Mouse (Mus musculus) limb, embryonic 12.5 days (tissue): ENCODE data around the gene Rtl6. TPM values are rescaled to one million over a fixed set of nuclear protein-coding genes. Genes with fewer than 3 reads are reported as not detected.
A peak's percentile ranks its signal among the peaks of the same experiment; 100 is the strongest.

Experiments used
- ATAC-seq: fragments of 200-750 bp; cut with Nextera tagmentation; 2 replicates; pipeline ENCODE4 v1.8.0; 2017; ENCODE audit warnings: low read depth, moderate TSS enrichment; ENCODE audit not compliant: insufficient number of reproducible peaks, insufficient read depth, low FRiP score, low TSS enrichment
- H3K27ac ChIP-seq: fragments of 300-500 bp; sonication (generic); 2 replicates; pipeline ENCODE4 v1.5.1; 2016; ENCODE audit warnings: mild to moderate bottlenecking, moderate library complexity
- H3K27me3 ChIP-seq: fragments of 300-500 bp; sonication (generic); 2 replicates; pipeline ENCODE4 v1.6.1; 2016; ENCODE audit warnings: mild to moderate bottlenecking, moderate library complexity
- H3K36me3 ChIP-seq: fragments of 300-500 bp; sonication (generic); 2 replicates; pipeline ENCODE4 v1.6.1; 2016; ENCODE audit warnings: mild to moderate bottlenecking, moderate library complexity
- H3K4me1 ChIP-seq: fragments of 300-500 bp; sonication (generic); replicated peaks from 2 replicates; pipeline ENCODE4 v1.6.1; 2016
- H3K4me2 ChIP-seq: fragments of 300-500 bp; sonication (generic); 2 replicates; pipeline ENCODE4 v1.6.1; 2016; ENCODE audit warnings: mild to moderate bottlenecking, moderate library complexity
- H3K4me3 ChIP-seq: fragments of 300-500 bp; sonication (generic); replicated peaks from 2 replicates; pipeline ENCODE4 v1.5.1; 2016; ENCODE audit warnings: mild to moderate bottlenecking
- H3K9ac ChIP-seq: fragments of 300-500 bp; sonication (generic); replicated peaks from 2 replicates; pipeline ENCODE4 v1.6.1; 2016; ENCODE audit warnings: mild to moderate bottlenecking, moderate library complexity
- H3K9me3 ChIP-seq: fragments of 300-500 bp; sonication (generic); 2 replicates; pipeline ENCODE4 v1.6.1; 2016; ENCODE audit warnings: mild to moderate bottlenecking, moderate library complexity
- WGBS: fragments of 180-500 bp; shearing (Covaris S2); methylation state at CpG from one replicate; pipeline ENCODE4 v1.1.7; 2016; 5-methylcytosine and 5-hydroxymethylcytosine counted together
- polyA plus RNA-seq: library from polyadenylated mRNA; unstranded; fragments of >200 nt; fragmentation: Nextera tagmentation; extraction: Ambion mirVana; gene quantifications from 2 replicates; pipeline ENCODE4 v1.2.1, GENCODE M21; 2016

Rtl6 gene
- polyA plus RNA-seq, 1 experiment from 2014 or later = 30.1 TPM

DNA sequence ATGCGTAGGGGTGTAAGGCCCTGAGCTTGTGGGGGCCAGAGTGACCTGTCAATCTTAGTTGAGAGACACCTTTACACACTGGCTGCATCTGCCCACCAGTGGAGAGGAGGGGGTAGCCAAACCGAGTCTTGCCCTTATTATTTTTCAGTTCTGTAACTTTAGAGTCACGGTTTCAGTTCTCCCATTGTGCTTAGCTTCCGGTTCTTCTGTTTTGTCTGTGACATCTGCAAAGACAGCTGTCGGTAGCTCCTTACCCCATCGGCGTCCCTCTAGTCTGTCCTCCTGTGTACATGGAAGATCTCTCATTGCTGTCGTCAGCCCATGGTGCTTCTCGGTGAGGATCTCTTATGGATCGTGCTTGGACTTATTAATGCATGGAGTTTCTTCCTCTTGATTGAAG, 20.5 kb downstream of the Rtl6 start:
- Histone ChIP-seq H3K36me3 (no peaks in the 10 kb centered on the region), H3K9me3 (peaks cover 11% of the 10 kb centered on the region; the same call in 1 of the 2 replicates), H3K27me3 (no peaks in the 10 kb centered on the region), H3K4me1 (peaks cover 5% of the 10 kb centered on the region), H3K4me2 (no peak overlapping the region), H3K27ac (no peak overlapping the region), H3K4me3 (no peak overlapping the region), H3K9ac (no peak overlapping the region)
- WGBS = 91% methylated on average over 10 of the region's 10 CpGs
- no peak for ATAC-seq

GRCm38 (mm10) chr15:84536611-84537010, 21.0 kb downstream of the Rtl6 start:
- H3K4me2 ChIP-seq = no peak overlapping the region
- no peak overlapping the region for H3K9ac ChIP-seq
- H3K9me3 ChIP-seq = peaks cover 11% of the 10 kb centered on the region; the same call in 1 of the 2 replicates
- 90% methylated on average over 9 of the region's 9 CpGs for WGBS
- H3K27me3 ChIP-seq = no peaks in the 10 kb centered on the region
- no peak overlapping the region for H3K4me3 ChIP-seq
- H3K4me1 ChIP-seq = peaks cover 10% of the 10 kb centered on the region
- H3K27ac ChIP-seq = no peak overlapping the region
- no peak for ATAC-seq
- H3K36me3 ChIP-seq = no peaks in the 10 kb centered on the region

DNA sequence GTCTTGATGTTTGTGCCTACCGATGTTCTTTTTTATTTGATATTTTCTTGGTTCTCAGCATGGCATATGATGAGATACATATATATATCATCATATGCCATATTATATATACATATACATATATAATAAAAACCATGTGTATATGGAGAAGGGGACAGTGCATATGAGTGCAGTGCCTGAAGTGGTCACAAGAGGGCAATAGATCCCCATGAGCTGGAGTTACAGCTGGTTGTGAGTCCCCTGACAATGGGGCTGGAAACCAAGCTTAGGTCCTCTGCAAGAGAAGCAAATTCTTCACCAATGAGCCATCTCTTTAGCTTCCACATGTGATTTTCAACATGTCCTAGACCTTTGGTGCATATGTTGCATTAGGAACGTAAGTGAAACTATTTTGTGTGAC, 21.7 kb downstream of the Rtl6 start:
- H3K4me3 ChIP-seq = no peak overlapping the region
- peaks cover 15% of the 10 kb centered on the region for H3K4me1 ChIP-seq
- WGBS = 94% methylated on average over 2 of the region's 2 CpGs
- H3K9me3 ChIP-seq = peaks cover 11% of the 10 kb centered on the region; the same call in 1 of the 2 replicates
- no peak overlapping the region for H3K27ac ChIP-seq
- no peak overlapping the region for H3K4me2 ChIP-seq
- H3K9ac ChIP-seq = no peak overlapping the region
- H3K27me3 ChIP-seq = no peaks in the 10 kb centered on the region
- H3K36me3 ChIP-seq = no peaks in the 10 kb centered on the region
- ATAC-seq = no peak

- peaks cover 11% of the 10 kb centered on the region; the same call in 1 of the 2 replicates for H3K9me3 ChIP-seq
- peak overlapping the region; percentile 68; the same call in 1 of the 2 replicates for H3K27ac ChIP-seq
- no peak overlapping the region for H3K9ac ChIP-seq
- no peak overlapping the region for H3K4me3 ChIP-seq
- no peak overlapping the region for H3K4me2 ChIP-seq
- no peak for ATAC-seq
- 43% methylated on average over 2 of the region's 2 CpGs for WGBS
- no peaks in the 10 kb centered on the region for H3K36me3 ChIP-seq
- no peaks in the 10 kb centered on the region; the same call in 1 of the 2 replicates for H3K27me3 ChIP-seq
- peaks cover 29% of the 10 kb centered on the region for H3K4me1 ChIP-seq
Observed at GRCm38 (mm10) chr15:84532211-84532610, 25.4 kb downstream of the Rtl6 start.

- ATAC-seq = no peak
- peak overlapping the region; percentile 9; the same call in 1 of the 2 replicates for H3K27ac ChIP-seq
- H3K36me3 ChIP-seq = no peaks in the 10 kb centered on the region
- peak overlapping the region; percentile 20; the same call in 1 of the 2 replicates for H3K4me2 ChIP-seq
- H3K4me1 ChIP-seq = peaks cover 35% of the 10 kb centered on the region
- H3K4me3 ChIP-seq = no peak overlapping the region
- H3K9me3 ChIP-seq = peaks cover 11% of the 10 kb centered on the region; the same call in 1 of the 2 replicates
- 17% methylated on average over 10 of the region's 10 CpGs for WGBS
- H3K27me3 ChIP-seq = no peaks in the 10 kb centered on the region; the same call in 1 of the 2 replicates
- no peak overlapping the region for H3K9ac ChIP-seq
Observed at GRCm38 (mm10) chr15:84531535-84531934, 26.1 kb downstream of the Rtl6 start.

GRCm38 (mm10) chr15:84526921-84527320, 30.7 kb downstream of the Rtl6 start:
- no peak overlapping the region for H3K4me3 ChIP-seq
- H3K27ac ChIP-seq = no peak overlapping the region
- H3K36me3 ChIP-seq = no peaks in the 10 kb centered on the region
- H3K4me2 ChIP-seq = no peak overlapping the region
- H3K9me3 ChIP-seq = no peaks in the 10 kb centered on the region
- peaks cover 28% of the 10 kb centered on the region for H3K4me1 ChIP-seq
- H3K27me3 ChIP-seq = peaks cover 6% of the 10 kb centered on the region; the same call in 1 of the 2 replicates
- no peak overlapping the region for H3K9ac ChIP-seq
- 71% methylated on average over 14 of the region's 14 CpGs for WGBS
- ATAC-seq = no peak

DNA sequence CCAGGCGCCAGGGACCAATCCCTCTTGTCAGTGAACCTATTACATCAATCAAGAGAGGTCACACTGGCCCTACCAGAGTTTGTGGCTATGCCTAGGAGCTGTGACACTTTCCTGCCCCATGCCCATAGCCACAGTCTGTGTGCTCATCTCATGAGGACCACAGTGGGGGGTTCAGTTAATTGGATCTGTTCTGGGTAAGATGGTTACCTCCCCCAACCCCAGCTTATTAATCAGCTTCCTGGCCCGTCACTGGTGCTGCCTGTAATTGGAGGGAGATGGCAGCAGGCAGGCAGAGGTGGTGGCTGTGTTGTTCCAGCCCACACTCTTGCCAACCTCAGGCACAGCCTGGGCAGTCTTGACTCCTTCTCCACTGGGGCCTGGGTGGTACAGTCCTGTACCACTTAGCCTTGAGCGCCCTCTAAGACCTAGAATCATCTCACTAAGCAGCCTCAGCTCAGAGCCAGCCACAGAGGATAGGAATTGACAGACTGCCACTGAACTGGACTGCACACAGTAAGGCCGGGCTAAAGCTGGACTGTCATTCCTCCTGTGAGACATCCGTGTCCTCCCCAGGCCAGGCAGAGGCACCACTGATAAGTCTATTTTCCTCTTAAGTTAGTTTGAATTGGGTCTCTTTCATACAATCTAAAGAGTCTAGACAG, 32.3 kb downstream of the Rtl6 start:
- Histone ChIP-seq H3K9me3 (no peaks in the 10 kb centered on the region), H3K27me3 (peaks cover 6% of the 10 kb centered on the region; the same call in 1 of the 2 replicates), H3K36me3 (no peaks in the 10 kb centered on the region), H3K4me3 (no peak overlapping the region), H3K27ac (no peak overlapping the region), H3K9ac (no peak overlapping the region), H3K4me1 (peaks cover 21% of the 10 kb centered on the region), H3K4me2 (no peak overlapping the region)
- ATAC-seq = no peak
- WGBS = 64% methylated on average over 5 of the region's 5 CpGs

DNA sequence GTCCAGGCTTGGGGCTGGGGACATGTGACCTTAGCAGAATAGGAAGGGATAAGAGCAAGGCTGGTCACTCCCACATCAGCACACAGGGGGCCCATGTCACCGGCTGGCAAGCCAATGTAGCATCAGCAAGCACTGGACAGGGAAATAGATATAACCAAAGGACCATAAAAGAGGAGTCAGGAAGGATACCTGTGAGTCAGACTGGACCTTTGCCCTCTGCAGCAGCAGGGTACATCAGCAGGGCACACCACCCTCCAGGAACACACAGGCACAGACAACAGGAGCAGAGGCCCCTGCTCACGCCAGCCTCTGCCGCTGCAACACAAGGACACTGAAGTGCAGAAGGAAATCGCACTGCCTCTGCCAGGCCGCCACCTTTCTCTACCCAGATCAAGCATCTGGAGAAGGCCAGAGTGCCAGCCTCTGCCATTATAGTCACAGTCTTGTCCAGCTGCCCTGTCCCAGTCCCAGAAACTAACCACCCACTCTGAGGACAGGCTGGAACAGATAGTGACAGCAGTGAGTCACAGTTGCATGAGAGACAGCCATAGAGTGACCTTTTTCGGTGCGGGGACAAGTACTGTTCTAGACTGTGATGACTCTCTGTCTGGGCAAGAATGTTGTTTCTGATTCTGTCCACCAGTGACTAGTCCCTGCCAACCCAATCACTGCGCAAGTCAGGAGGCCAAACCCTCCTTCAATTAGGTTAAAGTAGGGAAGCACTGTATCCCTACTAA, 34.5 kb downstream of the Rtl6 start:
- Histone ChIP-seq H3K9ac (no peak overlapping the region), H3K9me3 (no peaks in the 10 kb centered on the region), H3K27me3 (peaks cover 6% of the 10 kb centered on the region; the same call in 1 of the 2 replicates), H3K4me3 (no peak overlapping the region), H3K27ac (no peak overlapping the region), H3K36me3 (no peaks in the 10 kb centered on the region), H3K4me2 (no peak overlapping the region), H3K4me1 (peaks cover 16% of the 10 kb centered on the region)
- ATAC-seq = no peak
- WGBS = 86% methylated on average over 8 of the region's 8 CpGs

DNA sequence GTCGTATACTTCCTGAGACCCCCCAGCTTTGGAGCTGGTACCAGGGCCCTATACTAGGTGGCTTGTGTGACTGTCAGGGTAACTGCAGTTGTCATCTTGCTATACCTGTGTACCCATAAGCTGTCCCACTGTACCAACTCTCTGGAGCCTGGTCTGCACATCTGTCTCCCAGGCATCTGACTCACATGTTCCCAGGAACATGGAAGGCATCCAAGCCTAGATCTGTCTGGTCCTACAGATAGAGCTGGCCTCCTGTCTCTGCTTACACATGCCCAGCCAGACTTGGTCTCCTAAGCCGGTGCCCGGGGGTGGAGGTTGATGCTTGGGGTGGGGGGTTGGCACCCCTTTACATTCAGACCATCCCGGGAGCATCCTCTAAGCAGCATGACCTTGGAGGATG, 36.1 kb downstream of the Rtl6 start:
- Histone ChIP-seq H3K9me3 (no peaks in the 10 kb centered on the region), H3K27ac (no peak overlapping the region), H3K4me1 (no peaks in the 10 kb centered on the region; the same call in 1 of the 2 replicates), H3K9ac (no peak overlapping the region), H3K4me3 (no peak overlapping the region), H3K4me2 (no peak overlapping the region), H3K36me3 (no peaks in the 10 kb centered on the region), H3K27me3 (0 out of 2 replicates have a peak, but pooled peaks cover 11% of the 10 kb centered on the region)
- ATAC-seq = no peak
- WGBS = 88% methylated on average over 4 of the region's 4 CpGs

GRCm38 (mm10) chr15:84518540-84518939, 39.1 kb downstream of the Rtl6 start:
- Histone ChIP-seq H3K36me3 (no peaks in the 10 kb centered on the region), H3K4me2 (no peak overlapping the region), H3K27ac (no peak overlapping the region), H3K9me3 (no peaks in the 10 kb centered on the region), H3K4me1 (no peaks in the 10 kb centered on the region), H3K4me3 (no peak overlapping the region), H3K27me3 (0 out of 2 replicates have a peak, but pooled peaks cover 19% of the 10 kb centered on the region), H3K9ac (no peak overlapping the region)
- ATAC-seq = no peak
- 71% methylated on average over 8 of the region's 8 CpGs for WGBS

GRCm38 (mm10) chr15:84512626-84513296, 44.9 kb downstream of the Rtl6 start:
- Histone ChIP-seq H3K9me3 (peaks cover 5% of the 10 kb centered on the region; the same call in 1 of the 2 replicates), H3K4me3 (no peak overlapping the region), H3K36me3 (no peaks in the 10 kb centered on the region), H3K4me2 (no peak overlapping the region), H3K4me1 (peaks cover 20% of the 10 kb centered on the region), H3K27ac (no peak overlapping the region), H3K27me3 (peaks cover 23% of the 10 kb centered on the region; the same call in 1 of the 2 replicates), H3K9ac (no peak overlapping the region)
- ATAC-seq = no peak
- 51% methylated on average over 5 of the region's 5 CpGs for WGBS
